Mouse (Mus musculus) layer of hippocampus, adult 2 months (tissue): ENCODE results near the gene Zscan21. TPM values are rescaled to one million over a fixed set of nuclear protein-coding genes. Genes with fewer than 3 reads are reported as not detected.
"Not testable (repeated sequence)": the region's sequence is repeated elsewhere in the genome, so short reads cannot be mapped to it uniquely, and the experiment has no call there.

Source experiments
- DNase-seq, 2 experiments: peaks; one replicate each; pipeline ENCODE4 v3.0.0; 2022; ENCODE audit warnings: low spot score in 2 of 2
- H3K27ac ChIP-seq: fragments of 200-600 bp; 2 replicates; pipeline ENCODE4 v1.8.1; 2022
- H3K4me3 ChIP-seq: fragments of 200-600 bp; 2 replicates; pipeline ENCODE4 v1.8.1; 2022; ENCODE audit warnings: mild to moderate bottlenecking
- CTCF ChIP-seq: fragments of 200-600 bp; conservative IDR thresholded peaks from 2 replicates; pipeline ENCODE4 v1.8.1; 2022; ENCODE audit warnings: antibody characterized with exemption, mild to moderate bottlenecking, moderate library complexity
- total RNA-seq, 2 experiments: library from RNA; stranded (reverse); gene quantifications; 2 replicates each; pipeline ENCODE4 v1.2.3; 2021

Gene Zscan21
- total RNA-seq, 2 experiments from 2014 or later: 13.7 to 16.2 TPM

GRCm38 (mm10) chr5:138089108-138089551, 27.6 kb upstream of the Zscan21 start:
- Histone ChIP-seq H3K27ac (no peak overlapping the region), H3K4me3 (no peak overlapping the region)
- TF ChIP-seq CTCF: no peak
- DNase-seq: no peak

- Histone ChIP-seq H3K4me3 (no peak overlapping the region), H3K27ac (no peak overlapping the region)
- no peak for DNase-seq
- TF ChIP-seq CTCF: peak; percentile 70
These were observed 26.4 kb upstream of the Zscan21 start for GRCm38 (mm10) chr5:138090271-138090670.

- H3K27ac ChIP-seq: no peak overlapping the region
- no peak for TF ChIP-seq CTCF
- DNase-seq: no peak
- H3K4me3 ChIP-seq: no peak overlapping the region
These were observed 26.0 kb upstream of the Zscan21 start for GRCm38 (mm10) chr5:138090737-138091136.

DNA sequence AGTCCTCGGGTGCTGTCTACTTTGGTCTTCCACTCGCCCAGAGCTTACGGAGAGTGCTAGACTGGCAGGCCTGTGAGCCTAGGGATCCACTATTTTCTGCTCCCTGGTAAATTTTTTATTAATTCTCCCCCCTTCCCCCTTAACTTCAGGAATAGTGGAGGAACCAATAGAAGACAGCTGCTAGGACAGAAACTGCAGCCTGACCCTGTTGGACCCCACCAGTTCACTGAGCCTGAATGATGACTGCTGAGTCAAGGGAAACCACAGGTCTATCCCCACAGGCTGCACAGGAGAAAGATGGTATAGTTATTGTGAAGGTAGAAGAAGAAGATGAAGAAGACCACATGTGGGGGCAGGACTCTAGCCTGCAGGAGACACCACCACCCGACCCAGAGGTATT, 23.9 kb upstream of the Zscan21 start:
- TF ChIP-seq CTCF: no peak
- Histone ChIP-seq H3K4me3 (no peak overlapping the region), H3K27ac (no peak overlapping the region)
- DNase-seq: no peak

GRCm38 (mm10) chr5:138094474-138094873, 22.2 kb upstream of the Zscan21 start:
- no peak for TF ChIP-seq CTCF
- no peak overlapping the region for H3K27ac ChIP-seq

GRCm38 (mm10) chr5:138104976-138105375, 11.7 kb upstream of the Zscan21 start:
- Histone ChIP-seq H3K4me3 (no peak overlapping the region), H3K27ac (no peak overlapping the region)
- TF ChIP-seq CTCF: no peak
- DNase-seq: no peak

More at GRCm38 (mm10) chr5:138094474-138094873, 22.2 kb upstream of the Zscan21 start:
- H3K4me3 ChIP-seq: no peak overlapping the region
- no peak for DNase-seq

GRCm38 (mm10) chr5:138107130-138107529, 9.6 kb upstream of the Zscan21 start:
- H3K4me3 ChIP-seq: no peak overlapping the region
- no peak for TF ChIP-seq CTCF
- no peak overlapping the region for H3K27ac ChIP-seq
- DNase-seq: no peak

GRCm38 (mm10) chr5:138109847-138110396, 6.8 kb upstream of the Zscan21 start:
- TF ChIP-seq CTCF: peak; percentile 50
- H3K4me3 ChIP-seq, DNase-seq, H3K27ac ChIP-seq: not testable (repeated sequence)

DNA sequence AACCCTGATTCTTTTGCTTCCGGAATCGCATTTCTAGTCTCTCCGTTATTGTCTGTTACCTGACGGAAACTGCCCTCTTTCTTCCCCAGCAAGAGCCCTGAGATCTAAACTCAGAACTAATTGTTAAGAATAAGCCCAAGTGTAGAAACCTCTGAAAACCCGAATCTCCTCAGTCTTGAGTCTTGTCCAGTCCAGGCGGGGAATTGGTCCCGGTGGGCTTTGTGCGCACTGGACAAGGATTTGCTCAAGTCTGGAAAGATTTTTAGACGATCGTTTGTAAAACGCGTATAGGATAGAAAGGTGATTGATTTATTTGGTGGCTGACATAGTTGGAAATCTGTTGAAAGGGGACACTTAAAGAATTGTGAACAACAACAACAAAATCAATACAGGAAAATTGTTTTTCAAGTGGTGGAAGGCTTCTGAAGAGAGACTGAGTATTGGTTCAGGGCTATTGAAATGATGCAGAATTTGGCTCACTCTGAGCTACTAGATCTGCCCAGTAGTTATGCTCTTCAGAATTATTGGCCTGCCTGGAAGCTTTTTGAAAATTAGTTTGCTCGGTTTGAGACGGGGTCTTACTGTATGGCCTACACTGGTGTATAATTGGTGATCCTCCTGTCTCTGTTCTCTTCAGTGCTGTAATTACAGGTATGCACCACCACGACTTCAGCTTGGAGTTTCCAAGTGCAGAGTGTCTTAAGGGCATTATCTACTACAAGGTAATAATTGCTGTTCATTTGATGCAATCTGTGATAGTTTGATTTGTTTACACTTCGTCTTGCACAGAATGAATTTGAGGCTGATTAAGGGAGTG, 704 bp downstream of the Zscan21 start:
- H3K27ac ChIP-seq: peak overlapping the region; percentile 97
- peak overlapping the region; percentile 89 for H3K4me3 ChIP-seq
- DNase-seq: no peak
- no peak for TF ChIP-seq CTCF

DNA sequence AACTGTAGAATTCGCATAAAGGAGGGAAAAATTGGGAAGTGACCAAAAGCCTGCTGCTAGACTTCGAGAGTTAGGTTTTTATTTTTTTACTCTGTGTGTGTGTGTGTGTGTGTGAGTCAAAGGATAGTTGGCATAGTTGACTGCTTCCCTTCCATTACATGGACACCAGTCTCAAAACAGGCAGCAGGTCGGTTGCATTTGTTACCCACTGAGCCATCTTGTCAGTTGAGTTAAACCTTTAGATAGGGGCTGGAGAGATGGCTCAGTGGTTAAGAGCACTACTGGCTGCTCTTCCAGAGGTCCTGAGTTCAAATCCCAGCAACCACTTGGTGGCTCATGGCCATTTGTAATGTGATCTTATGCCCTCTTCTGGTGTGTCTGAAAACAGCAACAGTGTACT, 1.3 kb downstream of the Zscan21 start:
- Histone ChIP-seq H3K27ac (no peak overlapping the region), H3K4me3 (no peak overlapping the region)
- no peak for DNase-seq
- peak; percentile 41 for TF ChIP-seq CTCF

DNA sequence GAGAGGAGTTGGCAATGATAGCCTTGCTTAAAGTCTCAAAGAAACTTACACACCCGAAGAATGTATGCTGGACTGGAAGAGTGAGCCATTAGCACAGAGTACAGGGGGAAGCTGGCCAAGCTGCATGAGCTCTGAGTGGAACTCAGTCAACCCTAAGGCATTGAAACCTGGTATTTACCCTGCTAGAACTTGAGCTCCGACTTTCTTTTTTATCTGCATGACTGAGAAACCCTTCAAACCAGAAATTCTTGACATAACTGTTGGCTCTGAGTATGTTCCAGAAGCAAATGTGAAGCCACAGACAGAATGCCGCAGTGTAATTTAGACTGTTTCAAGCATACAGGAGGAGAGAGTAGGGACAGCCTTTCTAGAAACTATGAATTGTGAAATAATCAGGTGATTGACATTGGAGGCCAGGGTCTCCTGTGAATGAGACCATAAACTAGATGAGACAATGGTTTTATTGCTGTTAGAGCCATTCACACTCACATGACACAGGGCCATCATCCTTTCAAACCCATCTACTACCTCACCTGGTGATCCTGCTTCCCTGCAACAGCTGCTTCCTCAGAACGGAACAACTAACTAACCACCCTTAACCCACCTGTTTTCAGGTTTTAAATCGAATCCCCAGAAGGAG, 15.8 kb downstream of the Zscan21 start:
- no peak for DNase-seq
- TF ChIP-seq CTCF: no peak
- H3K4me3 ChIP-seq: no peak overlapping the region
- H3K27ac ChIP-seq: no peak overlapping the region

DNA sequence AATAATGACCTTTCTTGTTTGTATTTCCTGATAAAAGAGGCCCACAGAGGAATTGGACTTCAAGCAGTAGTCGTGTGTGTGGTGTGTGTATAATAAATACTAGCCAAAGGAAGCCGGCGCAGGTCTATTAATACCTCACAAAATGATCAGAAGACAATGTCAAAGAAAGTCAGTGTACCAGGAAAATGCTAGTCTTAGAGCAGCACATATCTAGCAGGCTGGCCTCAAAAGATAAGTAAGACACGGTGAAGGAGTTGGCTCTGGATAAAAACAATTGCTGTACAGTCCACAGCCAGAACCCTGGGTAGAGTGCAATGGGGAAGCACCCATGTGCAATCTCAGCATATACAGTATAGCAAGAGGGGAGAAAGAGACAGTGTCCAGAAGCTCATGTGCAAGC, 20.6 kb downstream of the Zscan21 start:
- Histone ChIP-seq H3K27ac (no peak overlapping the region), H3K4me3 (no peak overlapping the region)
- no peak for TF ChIP-seq CTCF
- no peak for DNase-seq

DNA sequence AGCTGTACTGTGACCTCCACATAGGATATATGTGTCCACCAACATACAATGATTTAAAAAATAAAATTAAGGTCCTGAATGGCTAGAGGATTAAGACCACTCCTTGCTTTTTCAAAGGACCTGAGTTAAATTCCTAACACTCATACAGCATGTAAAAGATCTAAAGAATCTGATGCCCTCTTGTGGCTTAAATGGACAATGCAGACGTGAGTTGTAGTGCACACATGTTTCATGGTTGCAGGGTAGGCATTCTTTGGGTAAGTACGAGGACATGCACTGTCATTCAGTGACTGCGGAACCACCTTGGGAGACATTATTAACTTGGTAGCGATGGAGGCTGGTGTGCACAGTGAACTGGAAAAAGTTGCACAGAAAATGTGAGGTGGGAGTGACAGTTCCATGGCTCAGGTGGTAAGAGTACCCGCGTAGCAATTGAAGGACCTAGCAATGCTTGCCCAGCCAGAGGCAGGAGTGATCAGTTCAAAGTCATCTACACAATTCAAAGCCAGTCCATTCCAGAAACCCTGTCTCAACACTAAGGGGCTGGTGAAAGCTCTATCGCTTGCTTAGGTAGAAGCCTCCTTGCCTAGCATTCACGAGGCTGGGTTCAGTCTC, 21.3 kb downstream of the Zscan21 start:
- H3K27ac ChIP-seq: no peak overlapping the region
- H3K4me3 ChIP-seq: no peak overlapping the region
- DNase-seq: no peak
- TF ChIP-seq CTCF: peak; percentile 80
